Mouse (Mus musculus): ENCODE results near the gene a.

DNA sequence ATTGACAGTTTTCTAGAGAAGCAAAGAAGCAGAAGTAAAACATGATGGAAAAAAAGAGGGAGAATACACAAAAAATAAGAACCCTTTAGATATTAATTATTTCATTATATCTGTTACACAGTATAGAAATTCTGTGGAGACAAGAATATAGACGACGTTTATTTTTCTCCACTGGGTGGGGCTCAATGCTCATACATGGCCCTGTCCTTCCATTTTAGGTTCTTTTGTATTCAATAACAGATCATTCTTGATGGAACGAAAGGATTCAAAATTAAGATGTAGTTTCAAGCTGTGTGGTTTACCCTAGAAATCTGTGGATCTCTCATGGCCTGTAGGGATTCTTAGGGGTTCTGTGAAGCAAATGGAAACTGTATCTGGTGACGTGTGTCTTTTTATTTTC lies 142.7 kb downstream of the a start:
- TF ChIP-seq CTCF (IDR thresholded peaks at IDR 0.05; ENCODE audit: control insufficient read depth, insufficient read depth, insufficient read length), result no peak
- no peak for TF ChIP-seq MYOG (IDR thresholded peaks at IDR 0.05; ENCODE audit: control insufficient read depth, extremely low read depth, insufficient read length)
- no peak for TF ChIP-seq MAX (IDR thresholded peaks at IDR 0.05)
- no peak for TF ChIP-seq USF1 (IDR thresholded peaks at IDR 0.05; ENCODE audit: low read depth)
- TF ChIP-seq CEBPB (IDR thresholded peaks at IDR 0.05; ENCODE audit: low read depth), result no peak
- no peak for TF ChIP-seq FOSL1 (IDR thresholded peaks at IDR 0.05; ENCODE audit: insufficient read depth, low read length, poor library complexity, severe bottlenecking)
- TF ChIP-seq MYOD1 (IDR thresholded peaks at IDR 0.05; ENCODE audit: control insufficient read depth, insufficient read length, low read depth), result no peak
